ENCODE assay signal across 20 mouse cellular contexts in genomic region chr15:51558215-51558614, GRCm38 (mm10).
"Had no signal": no experiment of that assay in that cellular context is flagged by ENCODE, and none has a peak within 500 bp of the region (broad histone marks: within the 10 kb centered on the region; RNA-seq: fewer than 3 reads in every experiment).

No protein-coding gene starts in this region.

- H3K27me3 ChIP-seq: liver, embryonic 15.5 days; lung, embryonic 15.5 days; midbrain, embryonic 13.5 days; neural tube, embryonic 13.5 days; neural tube, embryonic 15.5 days had no signal

- ATAC-seq: liver, postnatal 0 days; midbrain, embryonic 13.5 days; midbrain, embryonic 16.5 days had no signal

- H3K4me3 ChIP-seq: liver, embryonic 15.5 days; lung, embryonic 15.5 days; midbrain, embryonic 10.5 days; midbrain, embryonic 13.5 days; myocyte; neural tube, embryonic 13.5 days; neural tube, embryonic 15.5 days had no signal

- H3K9ac ChIP-seq: liver, embryonic 15.5 days; liver, postnatal 0 days; lung, embryonic 15.5 days; midbrain, embryonic 13.5 days; neural tube, embryonic 13.5 days; neural tube, embryonic 15.5 days had no signal

- H3K27ac ChIP-seq: liver, embryonic 15.5 days; lung, embryonic 15.5 days; midbrain, embryonic 10.5 days; midbrain, embryonic 13.5 days; neural tube, embryonic 13.5 days; neural tube, embryonic 15.5 days had no signal

- H3K4me2 ChIP-seq: liver, embryonic 15.5 days; lung, embryonic 15.5 days; midbrain, embryonic 13.5 days; neural tube, embryonic 13.5 days; neural tube, embryonic 15.5 days had no signal

- H3K36me3 ChIP-seq: liver, embryonic 15.5 days; lung, embryonic 15.5 days; midbrain, embryonic 10.5 days; midbrain, embryonic 13.5 days; neural tube, embryonic 13.5 days; neural tube, embryonic 15.5 days had no signal

- H3K4me1 ChIP-seq: liver, embryonic 15.5 days; lung, embryonic 15.5 days; midbrain, embryonic 10.5 days; midbrain, embryonic 13.5 days; neural tube, embryonic 13.5 days; neural tube, embryonic 15.5 days had no signal

- H3K9me3 ChIP-seq: liver, embryonic 15.5 days; lung, embryonic 15.5 days; midbrain, embryonic 10.5 days; midbrain, embryonic 13.5 days; neural tube, embryonic 13.5 days; neural tube, embryonic 15.5 days had no signal

- DNase-seq: liver, postnatal 0 days; lung, adult 2 months; lung, postnatal 10 days; lung, postnatal 4 days; retina, postnatal 1 day; right cerebral cortex, adult 18-20 months; right cerebral cortex, postnatal 25 days; right cerebral cortex, postnatal 4 days; spleen, adult 18-20 months; thymus, adult 18-20 months; thymus, postnatal 14 days; thymus, postnatal 36 days had no signal
